Mouse (Mus musculus) neural tube, embryonic 14.5 days (tissue): ENCODE measurements around the gene Ntm. TPM values are rescaled to one million over a fixed set of nuclear protein-coding genes. Genes with fewer than 3 reads are reported as not detected.

ENCODE experiments used
- ATAC-seq: fragments of 200-750 bp; cut with Nextera tagmentation; 2 replicates; pipeline ENCODE4 v1.8.0; 2017; ENCODE audit warnings: low read depth, mild to moderate bottlenecking, moderate TSS enrichment, moderate library complexity
- H3K27ac ChIP-seq: fragments of 300-500 bp; sonication (generic); 2 replicates; pipeline ENCODE4 v1.5.1; 2014; ENCODE audit warnings: low read depth, mild to moderate bottlenecking, control low read depth, low read length, moderate library complexity, mixed read lengths
- H3K27me3 ChIP-seq: fragments of 300-500 bp; sonication (generic); 2 replicates; pipeline ENCODE4 v1.6.1; 2014; ENCODE audit warnings: low read length; ENCODE audit not compliant: control insufficient read depth, insufficient read depth
- H3K36me3 ChIP-seq: fragments of 300-500 bp; sonication (generic); 2 replicates; pipeline ENCODE4 v1.6.1; 2014; ENCODE audit warnings: low read length, mixed read lengths; ENCODE audit not compliant: control insufficient read depth, insufficient read depth
- H3K4me1 ChIP-seq: fragments of 300-500 bp; sonication (generic); 2 replicates; pipeline ENCODE4 v1.6.1; 2014; ENCODE audit warnings: low read length; ENCODE audit not compliant: control insufficient read depth, insufficient read depth
- H3K4me2 ChIP-seq: fragments of 300-500 bp; sonication (generic); 2 replicates; pipeline ENCODE4 v1.6.1; 2014; ENCODE audit warnings: mild to moderate bottlenecking, low read depth, low read length, control low read depth
- H3K4me3 ChIP-seq: fragments of 300-500 bp; sonication (generic); 2 replicates; pipeline ENCODE4 v1.5.1; 2014; ENCODE audit warnings: low read depth, low read length, control low read depth, mixed read lengths
- H3K9ac ChIP-seq: fragments of 300-500 bp; sonication (generic); replicated peaks from 2 replicates; pipeline ENCODE4 v1.6.1; 2014; ENCODE audit warnings: low read depth, mild to moderate bottlenecking, control low read depth, low read length, mixed read lengths
- H3K9me3 ChIP-seq: fragments of 300-500 bp; sonication (generic); 2 replicates; pipeline ENCODE4 v1.6.1; 2016; ENCODE audit warnings: low read length; ENCODE audit not compliant: control insufficient read depth
- WGBS: fragments of 180-500 bp; shearing (Covaris S2); extraction: QIAGEN DNeasy Blood & Tissue Kit; methylation state at CpG from one replicate; pipeline ENCODE4 v1.1.7; 2014; 5-methylcytosine and 5-hydroxymethylcytosine counted together
- polyA plus RNA-seq: library from polyadenylated mRNA; unstranded; fragments of >200 nt; fragmentation: Nextera tagmentation; extraction: Ambion mirVana; gene quantifications from 2 replicates; pipeline ENCODE4 v1.2.1, GENCODE M21; 2014

The Ntm gene
- polyA plus RNA-seq, 1 experiment from 2014 or later = 237 TPM

DNA sequence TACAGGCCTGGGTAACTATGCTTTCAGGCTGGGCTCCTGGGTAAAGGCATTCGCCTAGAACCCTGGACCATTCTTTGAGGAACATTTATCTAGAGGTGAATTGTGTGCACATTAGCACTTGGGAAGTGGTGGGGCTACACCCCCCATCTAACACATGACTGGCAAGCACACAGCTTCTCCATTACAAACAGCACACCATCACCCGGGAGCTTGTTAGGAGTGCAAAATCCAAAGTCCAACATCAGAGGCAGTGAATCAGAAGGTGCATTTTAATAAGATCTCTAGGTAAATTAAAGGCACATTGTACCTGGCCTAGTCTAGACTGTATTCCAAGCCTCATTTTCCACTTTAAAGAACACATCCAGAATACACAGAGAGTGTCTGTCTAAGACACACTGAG lies 781.3 kb downstream of the Ntm start:
- no peaks in the 10 kb centered on the region for H3K9me3 ChIP-seq
- H3K9ac ChIP-seq = no peak overlapping the region
- no peak overlapping the region for H3K4me3 ChIP-seq
- no peak for ATAC-seq
- whole genome bisulfite sequencing = 84% methylated on average over 2 of the region's 2 CpGs
- no peaks in the 10 kb centered on the region for H3K27me3 ChIP-seq
- no peaks in the 10 kb centered on the region for H3K36me3 ChIP-seq
- H3K4me2 ChIP-seq = no peak overlapping the region
- no peak overlapping the region for H3K27ac ChIP-seq
- H3K4me1 ChIP-seq = no peaks in the 10 kb centered on the region

GRCm38 (mm10) chr9:29165731-29166130 lies 797.2 kb downstream of the Ntm start:
- Histone ChIP-seq H3K4me3 (no peak overlapping the region), H3K27ac (no peak overlapping the region), H3K9ac (no peak overlapping the region), H3K4me1 (0 out of 2 replicates have a peak, but pooled peaks cover 2% of the 10 kb centered on the region), H3K27me3 (no peaks in the 10 kb centered on the region), H3K36me3 (no peaks in the 10 kb centered on the region), H3K9me3 (no peaks in the 10 kb centered on the region), H3K4me2 (no peak overlapping the region)
- ATAC-seq = no peak
- 81% methylated on average over 2 of the region's 2 CpGs for WGBS

DNA sequence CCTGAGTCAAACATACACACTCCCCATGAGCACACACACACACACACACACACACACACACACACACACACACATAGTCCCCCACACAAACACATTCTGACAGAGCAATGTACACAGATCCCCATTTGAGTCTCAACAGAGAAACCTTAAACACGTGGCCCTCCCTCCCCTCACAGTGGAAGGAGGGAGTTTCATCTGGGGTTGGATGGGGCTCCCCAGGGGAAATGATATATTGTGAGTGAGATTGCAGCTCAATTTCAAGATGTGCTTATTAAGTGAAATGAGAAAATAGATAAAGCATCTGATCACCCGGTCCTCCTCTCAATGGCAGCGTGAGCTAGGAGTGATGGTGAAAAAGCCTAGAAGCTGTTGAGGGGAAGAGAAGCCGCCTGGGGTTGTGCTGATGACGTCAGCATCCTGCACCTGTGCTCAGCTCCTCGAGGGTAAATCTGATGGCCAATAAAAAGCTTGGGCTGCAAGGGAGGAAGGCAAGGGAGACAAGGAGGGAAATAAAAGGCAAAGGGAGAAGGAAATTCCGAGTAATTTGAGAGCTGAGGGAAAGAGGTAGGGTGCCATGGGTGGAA lies 801.8 kb downstream of the Ntm start:
- Histone ChIP-seq H3K9ac (no peak overlapping the region), H3K27me3 (no peaks in the 10 kb centered on the region), H3K36me3 (no peaks in the 10 kb centered on the region), H3K4me2 (no peak overlapping the region), H3K9me3 (no peaks in the 10 kb centered on the region), H3K27ac (peak overlapping the region; percentile 55), H3K4me3 (no peak overlapping the region), H3K4me1 (0 out of 2 replicates have a peak, but pooled peaks cover 2% of the 10 kb centered on the region)
- peak; percentile 61 for ATAC-seq
- 10% methylated on average over 7 of the region's 7 CpGs for WGBS

- 18% methylated on average over 4 of the region's 4 CpGs for WGBS
Measured at GRCm38 (mm10) chr9:29145901-29146300, 817.0 kb downstream of the Ntm start.

GRCm38 (mm10) chr9:29136039-29136438 lies 826.9 kb downstream of the Ntm start:
- 83% methylated on average over 4 of the region's 4 CpGs for WGBS
- Histone ChIP-seq H3K36me3 (no peaks in the 10 kb centered on the region), H3K9ac (no peak overlapping the region), H3K4me3 (no peak overlapping the region), H3K9me3 (no peaks in the 10 kb centered on the region), H3K27me3 (no peaks in the 10 kb centered on the region), H3K27ac (no peak overlapping the region), H3K4me2 (no peak overlapping the region), H3K4me1 (peaks cover under 1% of the 10 kb centered on the region; the same call in 1 of the 2 replicates)
- ATAC-seq = no peak

More at GRCm38 (mm10) chr9:29145901-29146300, 817.0 kb downstream of the Ntm start:
- no peak for ATAC-seq
- H3K9ac ChIP-seq = no peak overlapping the region
- H3K27me3 ChIP-seq = no peaks in the 10 kb centered on the region
- no peak overlapping the region for H3K4me2 ChIP-seq
- H3K4me3 ChIP-seq = no peak overlapping the region
- H3K4me1 ChIP-seq = no peaks in the 10 kb centered on the region
- H3K27ac ChIP-seq = no peak overlapping the region
- H3K36me3 ChIP-seq = no peaks in the 10 kb centered on the region
- no peaks in the 10 kb centered on the region for H3K9me3 ChIP-seq

DNA sequence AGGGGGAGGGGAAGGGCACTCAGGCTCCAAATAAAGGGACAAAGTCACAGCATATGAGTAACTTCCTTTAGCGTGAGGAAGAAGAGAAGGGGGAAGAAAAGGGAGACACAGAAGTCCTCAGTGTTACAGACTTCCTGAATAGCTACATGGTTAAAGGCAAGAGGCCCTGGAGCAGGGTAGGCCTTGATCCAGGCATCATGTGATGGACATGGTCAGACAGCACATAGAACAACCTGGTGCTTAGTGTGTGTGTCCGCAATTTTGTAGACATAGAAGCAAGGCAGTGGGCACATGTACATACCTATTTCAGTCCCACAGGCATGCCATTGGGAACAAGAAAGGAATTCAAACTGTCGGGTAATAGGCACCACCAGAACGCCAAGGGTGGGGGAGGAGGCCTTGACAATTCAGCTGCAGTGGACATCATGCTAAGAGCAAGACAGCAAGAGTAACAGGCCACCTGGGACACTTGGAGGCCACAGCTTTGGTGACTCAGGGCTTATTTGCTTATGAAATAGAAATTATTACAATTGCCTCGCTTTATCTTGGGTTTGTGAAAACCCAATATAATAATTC lies 832.1 kb downstream of the Ntm start:
- ATAC-seq = no peak
- Histone ChIP-seq H3K27me3 (no peaks in the 10 kb centered on the region), H3K9ac (no peak overlapping the region), H3K36me3 (no peaks in the 10 kb centered on the region), H3K4me3 (no peak overlapping the region), H3K9me3 (no peaks in the 10 kb centered on the region), H3K4me2 (no peak overlapping the region), H3K4me1 (peaks cover 5% of the 10 kb centered on the region; the same call in 1 of the 2 replicates), H3K27ac (no peak overlapping the region)
- 59% methylated on average over 5 of the region's 5 CpGs for WGBS

- no peaks in the 10 kb centered on the region for H3K27me3 ChIP-seq
- H3K4me2 ChIP-seq = no peak overlapping the region
- WGBS = 14% methylated on average over 4 of the region's 4 CpGs
- no peaks in the 10 kb centered on the region for H3K9me3 ChIP-seq
- H3K27ac ChIP-seq = no peak overlapping the region
- no peak overlapping the region for H3K4me3 ChIP-seq
- H3K9ac ChIP-seq = no peak overlapping the region
- peak; percentile 76; the same call in 1 of the 2 replicates for ATAC-seq
- peaks cover 5% of the 10 kb centered on the region; the same call in 1 of the 2 replicates for H3K4me1 ChIP-seq
- H3K36me3 ChIP-seq = no peaks in the 10 kb centered on the region
Measured at GRCm38 (mm10) chr9:29130316-29130715, 832.6 kb downstream of the Ntm start.

DNA sequence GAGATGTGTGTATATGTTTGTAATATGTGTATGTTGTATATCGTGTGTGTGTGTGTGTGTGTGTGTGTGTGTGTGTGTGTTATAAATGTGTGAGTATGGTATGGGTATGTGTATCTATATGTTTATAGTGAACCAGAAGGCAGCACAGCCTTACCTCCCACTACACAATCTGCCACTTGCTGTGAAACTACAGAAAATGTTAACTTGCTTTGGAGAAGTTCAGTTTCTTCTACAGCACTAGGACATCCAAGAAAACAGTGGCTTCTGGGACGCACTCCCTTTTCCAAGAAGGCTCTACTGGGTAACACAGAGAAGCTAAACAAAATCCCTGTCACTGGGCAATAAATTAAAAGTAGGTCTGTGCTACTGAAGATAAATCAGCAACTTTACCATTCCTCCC lies 834.5 kb downstream of the Ntm start:
- no peak overlapping the region for H3K4me2 ChIP-seq
- 87% methylated on average over 2 of the region's 2 CpGs for whole genome bisulfite sequencing
- no peak overlapping the region for H3K27ac ChIP-seq
- no peak overlapping the region for H3K4me3 ChIP-seq
- no peak for ATAC-seq
- peaks cover 5% of the 10 kb centered on the region; the same call in 1 of the 2 replicates for H3K4me1 ChIP-seq
- no peak overlapping the region for H3K9ac ChIP-seq
- H3K27me3 ChIP-seq = no peaks in the 10 kb centered on the region
- no peaks in the 10 kb centered on the region for H3K36me3 ChIP-seq
- H3K9me3 ChIP-seq = no peaks in the 10 kb centered on the region

DNA sequence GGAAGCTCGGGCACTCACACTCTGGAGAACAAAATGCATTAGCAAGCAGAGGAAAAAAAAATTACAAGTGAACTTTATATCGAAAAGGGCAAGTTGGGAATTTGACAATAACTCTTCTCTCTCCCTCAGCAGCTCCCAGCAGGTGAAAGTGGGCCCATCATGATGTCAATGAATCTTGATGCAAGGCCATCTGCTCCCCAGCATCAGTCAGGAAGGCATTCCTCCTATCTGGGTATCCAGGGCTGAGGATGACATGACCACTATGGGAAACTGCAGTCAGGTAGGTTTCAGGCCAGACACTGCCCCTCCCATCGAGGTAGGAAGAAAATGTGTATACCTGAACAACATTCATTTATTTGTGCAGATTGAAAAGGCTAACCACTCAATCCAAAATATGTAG lies 838.5 kb downstream of the Ntm start:
- no peaks in the 10 kb centered on the region for H3K27me3 ChIP-seq
- H3K36me3 ChIP-seq = no peaks in the 10 kb centered on the region
- no peaks in the 10 kb centered on the region for H3K9me3 ChIP-seq
- WGBS = 84% methylated on average over 3 of the region's 3 CpGs
- no peak overlapping the region for H3K9ac ChIP-seq
- no peak for ATAC-seq
- no peaks in the 10 kb centered on the region for H3K4me1 ChIP-seq
- H3K27ac ChIP-seq = no peak overlapping the region
- H3K4me3 ChIP-seq = no peak overlapping the region
- H3K4me2 ChIP-seq = no peak overlapping the region
